Mouse (Mus musculus): ENCODE results near the gene Olfr361. TPM values are rescaled to one million over a fixed set of nuclear protein-coding genes. Genes with fewer than 3 reads are reported as not detected.
"Not testable (repeated sequence)": the region's sequence is repeated elsewhere in the genome, so short reads cannot be mapped to it uniquely, and the experiment has no call there.

Gene Olfr361
- polyA plus RNA-seq (2012; rRNA removed) (not detected in 2 replicates), polyA plus RNA-seq (2014; fragmentation: Nextera tagmentation; extraction: Ambion mirVana) (not detected in 2 replicates)

- H3K36me3 ChIP-seq (replicated peaks; ENCODE audit: control insufficient read depth, insufficient read depth, low read depth); H3K4me1 ChIP-seq (replicated peaks; ENCODE audit: control insufficient read depth in 2 of 2, insufficient read depth in 2 of 2, low read length in 1 of 2); H3K9me3 ChIP-seq (ENCODE audit: control insufficient read depth, low read length); H3K4me3 ChIP-seq (ENCODE audit: insufficient read depth in 1 of 2, low read depth in 2 of 2, low read length in 2 of 2); H3K27ac ChIP-seq; H3K9ac ChIP-seq (replicated peaks); H3K27me3 ChIP-seq (ENCODE audit: control insufficient read depth, insufficient read depth, low read length); ATAC-seq (ENCODE audit: insufficient read depth); H3K4me2 ChIP-seq (ENCODE audit: low read depth); DNase-seq (ENCODE audit: low read depth in 3 of 3, low spot score in 3 of 3): not testable (repeated sequence)
- 33% methylated on average over 1 of the region's 1 CpGs for WGBS (ENCODE audit: insufficient replicate concordance)
Measured at GRCm38 (mm10) chr2:37089190-37089589, at the start of gene Olfr361. Olfr361 (minus strand) TSS chr2:37089290.

GRCm38 (mm10) chr2:37117810-37118209, 28.7 kb upstream of the Olfr361 start, which contains the start of gene Olfr362:
Olfr362 (minus strand) TSS chr2:37117910.
- Histone ChIP-seq H3K4me1 (replicated peaks; ENCODE audit: control insufficient read depth in 2 of 2, insufficient read depth in 2 of 2, low read length in 1 of 2) (no peaks in the 10 kb centered on the region), H3K27me3 (ENCODE audit: control insufficient read depth, insufficient read depth, low read length) (no peaks in the 10 kb centered on the region), H3K36me3 (replicated peaks; ENCODE audit: control insufficient read depth, insufficient read depth, low read depth) (no peaks in the 10 kb centered on the region), H3K4me2 (ENCODE audit: low read depth) (no peak within 1 kb of the TSS), H3K27ac (no peak within 1 kb of the TSS), H3K9ac (replicated peaks) (no peak within 1 kb of the TSS), H3K9me3 (ENCODE audit: control insufficient read depth, low read length) (no peaks in the 10 kb centered on the region), H3K4me3 (ENCODE audit: insufficient read depth in 1 of 2, low read depth in 2 of 2, low read length in 2 of 2) (no peak within 1 kb of the TSS)
- no peak for TF ChIP-seq CTCF (IDR thresholded peaks at IDR 0.05; ENCODE audit: low read depth)
- TF ChIP-seq EP300 (IDR thresholded peaks at IDR 0.05; ENCODE audit: low read depth): no peak
- WGBS (ENCODE audit: insufficient replicate concordance): 59% methylated on average over 1 of the region's 1 CpGs
- DNase-seq (ENCODE audit: low read depth in 3 of 3, low spot score in 3 of 3) (no peak), ATAC-seq (ENCODE audit: insufficient read depth) (no peak)

DNA sequence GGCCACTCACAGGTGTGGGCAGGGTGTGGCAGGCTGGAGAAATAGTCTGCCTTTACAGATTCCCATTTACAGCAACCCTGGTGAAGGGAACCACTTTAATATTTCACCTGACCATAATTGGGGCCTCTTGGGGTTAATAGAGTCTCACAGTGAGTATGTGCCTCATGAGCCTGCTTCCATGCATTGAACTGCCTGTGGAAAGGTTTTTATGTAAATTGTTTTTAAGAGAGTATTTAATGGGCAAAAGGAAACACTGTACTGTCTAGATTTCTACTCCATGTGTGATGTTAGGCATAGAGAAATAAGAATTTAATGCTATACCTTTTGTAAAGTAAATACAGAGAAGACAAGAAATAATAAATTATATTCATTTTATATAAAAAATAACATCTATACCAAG, 23.6 kb downstream of the Olfr361 start, which contains the start of gene Olfr360:
Gene Olfr360 (plus strand): TSS at position 301 of the 400 bp plus-strand sequence.
- no peak for TF ChIP-seq CTCF (IDR thresholded peaks at IDR 0.05; ENCODE audit: low read depth)
- TF ChIP-seq EP300 (IDR thresholded peaks at IDR 0.05; ENCODE audit: low read depth): no peak
- H3K9me3 ChIP-seq (ENCODE audit: control insufficient read depth, low read length): no peaks in the 10 kb centered on the region
- ATAC-seq (ENCODE audit: insufficient read depth) (no peak), DNase-seq (ENCODE audit: low read depth in 3 of 3, low spot score in 3 of 3) (no peak)
- H3K9ac ChIP-seq (replicated peaks): no peak within 1 kb of the TSS
- H3K27ac ChIP-seq: no peak within 1 kb of the TSS
- H3K27me3 ChIP-seq (ENCODE audit: control insufficient read depth, insufficient read depth, low read length): no peaks in the 10 kb centered on the region
- H3K36me3 ChIP-seq (replicated peaks; ENCODE audit: control insufficient read depth, insufficient read depth, low read depth): no peaks in the 10 kb centered on the region
- H3K4me2 ChIP-seq (ENCODE audit: low read depth): no peak within 1 kb of the TSS
- H3K4me3 ChIP-seq (ENCODE audit: insufficient read depth in 1 of 2, low read depth in 2 of 2, low read length in 2 of 2): no peak within 1 kb of the TSS
- H3K4me1 ChIP-seq (replicated peaks; ENCODE audit: control insufficient read depth in 2 of 2, insufficient read depth in 2 of 2, low read length in 1 of 2): no peaks in the 10 kb centered on the region

Other genes with a start within 250 kb of the Olfr361 start
- gene Olfr350, start 243.0 kb downstream of the Olfr361 start, polyA plus RNA-seq (2012; rRNA removed): not detected in 2 replicates
- gene Olfr350, start 243.0 kb downstream of the Olfr361 start, polyA plus RNA-seq (2014; fragmentation: Nextera tagmentation; extraction: Ambion mirVana): not detected in 2 replicates
- gene Olfr351, start 226.6 kb downstream of the Olfr361 start, polyA plus RNA-seq (2012; rRNA removed): not detected in 2 replicates
- not detected in 2 replicates for gene Olfr351, start 226.6 kb downstream of the Olfr361 start, polyA plus RNA-seq (2014; fragmentation: Nextera tagmentation; extraction: Ambion mirVana)
- not detected in 2 replicates for gene Olfr352, start 220.8 kb downstream of the Olfr361 start, polyA plus RNA-seq (2012; rRNA removed)
- gene Olfr352, start 220.8 kb downstream of the Olfr361 start, polyA plus RNA-seq (2014; fragmentation: Nextera tagmentation; extraction: Ambion mirVana): not detected in 2 replicates
- gene Olfr353, start 196.4 kb downstream of the Olfr361 start, polyA plus RNA-seq (2012; rRNA removed): not detected in 2 replicates
- gene Olfr353, start 196.4 kb downstream of the Olfr361 start, polyA plus RNA-seq (2014; fragmentation: Nextera tagmentation; extraction: Ambion mirVana): not detected in 2 replicates
- not detected in 2 replicates for gene Olfr354, start 183.6 kb downstream of the Olfr361 start, polyA plus RNA-seq (2012; rRNA removed)
- gene Olfr354, start 183.6 kb downstream of the Olfr361 start, polyA plus RNA-seq (2014; fragmentation: Nextera tagmentation; extraction: Ambion mirVana): not detected in 2 replicates
- not detected in 2 replicates for gene Olfr355, start 160.4 kb downstream of the Olfr361 start, polyA plus RNA-seq (2012; rRNA removed)
- gene Olfr355, start 160.4 kb downstream of the Olfr361 start, polyA plus RNA-seq (2014; fragmentation: Nextera tagmentation; extraction: Ambion mirVana): not detected in 2 replicates
- not detected in 2 replicates for gene Olfr356, start 152.2 kb downstream of the Olfr361 start, polyA plus RNA-seq (2012; rRNA removed)
- gene Olfr356, start 152.2 kb downstream of the Olfr361 start, polyA plus RNA-seq (2014; fragmentation: Nextera tagmentation; extraction: Ambion mirVana): not detected in 2 replicates
- gene Olfr357, start 95.5 kb downstream of the Olfr361 start, polyA plus RNA-seq (2012; rRNA removed): not detected in 2 replicates
- gene Olfr357, start 95.5 kb downstream of the Olfr361 start, polyA plus RNA-seq (2014; fragmentation: Nextera tagmentation; extraction: Ambion mirVana): not detected in 2 replicates
- not detected in 2 replicates for gene Olfr358, start 80.0 kb downstream of the Olfr361 start, polyA plus RNA-seq (2012; rRNA removed)
- not detected in 2 replicates for gene Olfr358, start 80.0 kb downstream of the Olfr361 start, polyA plus RNA-seq (2014; fragmentation: Nextera tagmentation; extraction: Ambion mirVana)
- not detected in 2 replicates for gene Olfr360, start 23.5 kb downstream of the Olfr361 start, polyA plus RNA-seq (2012; rRNA removed)
- gene Olfr360, start 23.5 kb downstream of the Olfr361 start, polyA plus RNA-seq (2014; fragmentation: Nextera tagmentation; extraction: Ambion mirVana): not detected in 2 replicates
- not detected in 2 replicates for gene Olfr362, start 28.6 kb upstream of the Olfr361 start, polyA plus RNA-seq (2012; rRNA removed)
- not detected in 2 replicates for gene Olfr362, start 28.6 kb upstream of the Olfr361 start, polyA plus RNA-seq (2014; fragmentation: Nextera tagmentation; extraction: Ambion mirVana)
- gene Olfr364-ps1, start 50.0 kb upstream of the Olfr361 start, polyA plus RNA-seq (2012; rRNA removed): not detected in 2 replicates
- not detected in 2 replicates for gene Olfr364-ps1, start 50.0 kb upstream of the Olfr361 start, polyA plus RNA-seq (2014; fragmentation: Nextera tagmentation; extraction: Ambion mirVana)
- not detected in 2 replicates for gene Olfr365, start 98.9 kb upstream of the Olfr361 start, polyA plus RNA-seq (2012; rRNA removed)
- not detected in 2 replicates for gene Olfr365, start 98.9 kb upstream of the Olfr361 start, polyA plus RNA-seq (2014; fragmentation: Nextera tagmentation; extraction: Ambion mirVana)
- not detected in 2 replicates for gene Olfr366, start 122.3 kb upstream of the Olfr361 start, polyA plus RNA-seq (2012; rRNA removed)
- gene Olfr366, start 122.3 kb upstream of the Olfr361 start, polyA plus RNA-seq (2014; fragmentation: Nextera tagmentation; extraction: Ambion mirVana): not detected in 2 replicates
- not detected in 2 replicates for gene Olfr368, start 237.2 kb upstream of the Olfr361 start, polyA plus RNA-seq (2012; rRNA removed)
- not detected in 2 replicates for gene Olfr368, start 237.2 kb upstream of the Olfr361 start, polyA plus RNA-seq (2014; fragmentation: Nextera tagmentation; extraction: Ambion mirVana)

All from liver, embryonic 14.5 days (tissue).